Mouse (Mus musculus) left cerebral cortex, postnatal 25 days (tissue): ENCODE data around the gene Csnk1g2. TPM values are rescaled to one million over a fixed set of nuclear protein-coding genes. Genes with fewer than 3 reads are reported as not detected.
"Not testable (repeated sequence)": the region's sequence is repeated elsewhere in the genome, so short reads cannot be mapped to it uniquely, and the experiment has no call there.

ENCODE experiments used
- DNase-seq, 2 experiments: peaks; one replicate each; pipeline ENCODE4 v3.0.0; 2022; ENCODE audit warnings: low spot score in 2 of 2, mixed read lengths in 1 of 2
- intact Hi-C: fragments of 180-260 bp; cut with DNase I; formaldehyde crosslinking; loops from one replicate; pipeline ENCODE4 v1.15.1; 2025
- total RNA-seq, 2 experiments: library from RNA; stranded (reverse); gene quantifications; 2 replicates each; pipeline ENCODE4 v1.2.3; 2021

Gene Csnk1g2
- total RNA-seq, 2 experiments from 2014 or later, result 222 to 247 TPM

- intact Hi-C loops, result loop anchor here (5.0 kb wide), 1 partner anchor 38 kb away; the partner anchor contains the start of gene Btbd2
- DNase-seq, result no peak
Measured at GRCm38 (mm10) chr10:80619465-80620244, 3.0 kb upstream of the Csnk1g2 start.

- intact Hi-C loops, result loop anchor here (5.0 kb wide), 1 partner anchor 37 kb away; the partner anchor contains the start of gene Btbd2
- DNase-seq, result no peak
Measured at GRCm38 (mm10) chr10:80620365-80620764, 2.3 kb upstream of the Csnk1g2 start.

- DNase-seq, result no peak
- intact Hi-C loops, result loop anchor here (5.0 kb wide), 1 partner anchor 36 kb away; the partner anchor contains the start of gene Btbd2
Measured at GRCm38 (mm10) chr10:80620796-80621689, 1.6 kb upstream of the Csnk1g2 start.

GRCm38 (mm10) chr10:80621690-80621939, 1.0 kb upstream of the Csnk1g2 start:
- intact Hi-C loops, result loop anchor here (5.0 kb wide), 1 partner anchor 36 kb away; the partner anchor contains the start of gene Btbd2

GRCm38 (mm10) chr10:80621940-80622660, 538 bp upstream of the Csnk1g2 start:
- DNase-seq, result peak; percentile 100
- intact Hi-C loops, result loop anchor here (2.0 to 5.0 kb wide), 3 partner anchors 35 to 55 kb away; partner anchors contain the start of genes Btbd2 and Klf16

More at GRCm38 (mm10) chr10:80621690-80621939, 1.0 kb upstream of the Csnk1g2 start:
- DNase-seq, result no peak

- intact Hi-C loops, result loop anchor here (1.0 to 5.0 kb wide), 4 partner anchors 34 to 57 kb away; partner anchors contain the start of genes Btbd2 and Klf16
- peak in 1 of 2 experiments; percentile 62 for DNase-seq
Measured at GRCm38 (mm10) chr10:80623457-80624191, 986 bp downstream of the Csnk1g2 start.

- intact Hi-C loops, result no loop called here
Measured at GRCm38 (mm10) chr10:80625764-80626163, 3.1 kb downstream of the Csnk1g2 start.

GRCm38 (mm10) chr10:80627685-80628084, 5.0 kb downstream of the Csnk1g2 start:
- intact Hi-C loops, result no loop called here

More at GRCm38 (mm10) chr10:80625764-80626163, 3.1 kb downstream of the Csnk1g2 start:
- DNase-seq, result no peak

GRCm38 (mm10) chr10:80628925-80629324, 6.3 kb downstream of the Csnk1g2 start:
- DNase-seq, result no peak
- intact Hi-C loops, result no loop called here

More at GRCm38 (mm10) chr10:80627685-80628084, 5.0 kb downstream of the Csnk1g2 start:
- no peak for DNase-seq

- intact Hi-C loops, result no loop called here
- DNase-seq, result no peak
Measured at GRCm38 (mm10) chr10:80635345-80635744, 12.7 kb downstream of the Csnk1g2 start.

- DNase-seq, result no peak
- intact Hi-C loops, result no loop called here
Measured at GRCm38 (mm10) chr10:80646936-80647335, 24.3 kb downstream of the Csnk1g2 start.

GRCm38 (mm10) chr10:80649910-80650309, 27.3 kb downstream of the Csnk1g2 start:
- intact Hi-C loops, DNase-seq: not testable (repeated sequence)

GRCm38 (mm10) chr10:80650392-80650791, 27.8 kb downstream of the Csnk1g2 start:
- peak; percentile 35 to 65 for DNase-seq
- intact Hi-C loops, result no loop called here

- intact Hi-C loops, result no loop called here
- no peak for DNase-seq
Measured at GRCm38 (mm10) chr10:80653156-80653720, 30.6 kb downstream of the Csnk1g2 start.

- intact Hi-C loops, result loop anchor here (5.0 kb wide), 2 partner anchors 33 to 78 kb away; partner anchors contain the start of genes Csnk1g2 and Klf16
- DNase-seq, result no peak
Measured at GRCm38 (mm10) chr10:80654866-80655265, 32.2 kb downstream of the Csnk1g2 start.

GRCm38 (mm10) chr10:80655406-80656129, 32.9 kb downstream of the Csnk1g2 start:
- DNase-seq, result no peak
- intact Hi-C loops, result loop anchor here (2.0 to 5.0 kb wide), 3 partner anchors 19 to 78 kb away; partner anchors contain the start of genes Csnk1g2 and Klf16

- intact Hi-C loops, result loop anchor here (2.0 to 5.0 kb wide), 3 partner anchors 19 to 79 kb away; partner anchors contain the start of genes Csnk1g2 and Klf16
- peak; percentile 89 to 97 for DNase-seq
Measured at GRCm38 (mm10) chr10:80656130-80656862, 33.7 kb downstream of the Csnk1g2 start.
